Mouse (Mus musculus) ovary, postnatal 14 days (tissue): ENCODE results near the gene Pgap3.

Experiments used
- DNase-seq: peaks from one replicate; pipeline ENCODE4 v3.0.0; 2022; ENCODE audit warnings: low spot score

The Pgap3 gene

GRCm38 (mm10) chr11:98355732-98356299 lies 44.5 kb downstream of the Pgap3 start:
- peak; percentile 63 for DNase-seq

DNA sequence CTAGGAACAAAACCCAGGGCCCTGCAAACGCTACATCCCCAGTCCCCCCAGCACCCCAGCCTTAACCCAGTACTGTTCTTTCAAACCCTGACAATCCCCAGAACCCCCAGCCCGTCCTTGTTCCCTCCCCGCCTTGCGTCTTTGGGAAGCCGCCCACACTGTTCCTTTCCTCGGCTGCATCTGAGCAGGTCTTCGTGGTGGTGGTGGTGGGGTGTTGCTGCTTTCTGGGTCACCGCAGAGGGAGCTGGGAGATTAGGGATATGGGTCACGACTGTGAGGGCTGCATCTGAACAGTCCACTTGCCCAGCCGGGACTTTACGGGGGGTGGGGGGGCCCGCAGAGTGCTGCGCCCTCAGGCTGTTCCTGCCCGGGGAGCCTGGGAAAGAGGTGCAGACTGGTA lies 45.8 kb downstream of the Pgap3 start:
- no peak for DNase-seq

DNA sequence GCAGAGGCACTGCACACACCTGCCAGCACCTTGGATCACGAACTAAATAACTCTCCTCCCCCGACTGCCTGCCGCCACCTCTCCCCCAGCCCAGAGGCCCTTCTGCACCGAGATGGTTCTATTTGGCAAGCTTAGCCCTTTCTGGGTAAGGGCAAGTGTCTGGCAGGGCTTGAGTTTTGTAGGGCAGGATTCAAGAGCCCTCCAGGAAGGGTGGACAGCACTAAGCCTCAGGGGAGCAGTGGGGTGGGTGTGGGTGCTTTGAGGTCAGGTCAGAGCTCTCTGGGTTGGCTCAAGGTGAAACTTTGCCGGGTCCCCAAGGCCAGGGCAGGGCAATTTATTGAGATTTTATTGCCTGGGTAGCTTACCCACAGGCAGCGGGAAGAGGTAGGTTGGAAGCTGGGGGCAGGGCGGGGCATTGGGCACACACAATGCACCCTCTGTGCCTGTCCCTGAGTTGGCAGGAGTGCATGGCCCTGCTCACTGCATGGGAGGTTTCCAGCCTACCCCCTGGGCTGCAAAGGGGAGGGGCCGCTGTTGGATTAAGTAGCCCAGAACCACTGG lies 46.6 kb downstream of the Pgap3 start:
- DNase-seq = no peak

- DNase-seq = no peak
Measured at GRCm38 (mm10) chr11:98352272-98352990, 47.9 kb downstream of the Pgap3 start.

DNA sequence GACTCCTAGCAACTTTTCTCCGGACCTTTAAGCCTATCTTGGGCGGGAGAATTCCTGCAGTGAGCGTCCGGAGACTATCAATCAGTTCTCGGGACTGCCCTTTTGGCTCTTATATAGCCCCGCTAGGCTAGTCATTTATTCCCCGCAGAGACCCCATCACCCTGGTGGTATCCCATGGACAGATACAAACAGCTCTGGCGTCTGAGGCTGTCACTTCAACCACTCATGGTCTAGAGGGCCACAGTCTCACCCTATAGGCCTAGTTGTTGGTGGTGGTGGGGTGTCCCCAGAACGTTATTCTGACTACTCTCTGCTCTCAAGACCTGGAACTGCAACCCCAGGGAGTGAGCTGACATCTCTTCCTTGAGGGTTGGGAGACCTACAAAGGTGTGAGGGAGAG lies 51.0 kb downstream of the Pgap3 start:
- DNase-seq = no peak

DNA sequence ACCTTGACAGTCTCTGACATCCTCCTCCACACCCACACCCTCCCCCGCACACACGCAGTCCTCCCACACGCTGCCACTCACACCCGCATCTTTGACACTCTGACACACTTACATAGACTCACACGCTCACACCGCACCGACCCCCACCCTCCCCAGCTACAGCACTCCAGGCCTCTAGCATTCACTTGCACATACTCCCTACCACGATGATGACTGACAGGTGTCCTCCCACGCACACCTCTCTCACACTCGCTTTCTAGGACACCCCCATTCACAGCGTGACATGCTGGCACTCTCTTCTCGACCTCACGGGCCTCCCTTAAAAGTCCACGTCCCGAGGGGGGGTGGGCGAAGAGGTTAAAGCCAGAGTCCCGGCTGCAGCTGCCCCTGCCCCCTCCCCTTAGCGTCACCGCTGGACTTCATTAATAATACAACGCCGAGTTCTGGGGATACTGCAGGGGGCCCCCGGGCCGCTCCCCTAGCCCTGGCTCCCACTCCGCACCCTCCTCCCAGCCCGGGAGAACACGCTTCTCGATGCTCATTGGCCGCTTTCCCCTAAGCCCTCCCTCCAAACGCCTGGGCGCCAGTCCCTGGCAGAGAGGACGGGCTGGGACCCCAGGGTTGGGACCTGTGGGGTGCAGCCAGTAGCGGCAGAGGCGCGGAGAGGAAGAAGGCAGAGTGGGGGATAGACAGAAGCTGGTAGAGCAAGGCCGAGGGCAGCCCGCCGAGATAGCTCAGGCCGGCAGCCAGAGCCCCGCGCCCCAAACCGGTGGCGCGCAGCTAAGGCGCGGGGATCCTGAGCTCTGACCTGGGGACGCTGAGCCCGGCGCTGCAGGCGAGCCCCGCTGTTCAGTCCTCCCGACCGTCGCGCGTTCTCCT lies 52.0 kb downstream of the Pgap3 start, which contains the start of gene Ppp1r1b:
Ppp1r1b (plus strand) TSS at position 322 of the 879 bp plus-strand sequence.
- DNase-seq = peak; percentile 42

DNA sequence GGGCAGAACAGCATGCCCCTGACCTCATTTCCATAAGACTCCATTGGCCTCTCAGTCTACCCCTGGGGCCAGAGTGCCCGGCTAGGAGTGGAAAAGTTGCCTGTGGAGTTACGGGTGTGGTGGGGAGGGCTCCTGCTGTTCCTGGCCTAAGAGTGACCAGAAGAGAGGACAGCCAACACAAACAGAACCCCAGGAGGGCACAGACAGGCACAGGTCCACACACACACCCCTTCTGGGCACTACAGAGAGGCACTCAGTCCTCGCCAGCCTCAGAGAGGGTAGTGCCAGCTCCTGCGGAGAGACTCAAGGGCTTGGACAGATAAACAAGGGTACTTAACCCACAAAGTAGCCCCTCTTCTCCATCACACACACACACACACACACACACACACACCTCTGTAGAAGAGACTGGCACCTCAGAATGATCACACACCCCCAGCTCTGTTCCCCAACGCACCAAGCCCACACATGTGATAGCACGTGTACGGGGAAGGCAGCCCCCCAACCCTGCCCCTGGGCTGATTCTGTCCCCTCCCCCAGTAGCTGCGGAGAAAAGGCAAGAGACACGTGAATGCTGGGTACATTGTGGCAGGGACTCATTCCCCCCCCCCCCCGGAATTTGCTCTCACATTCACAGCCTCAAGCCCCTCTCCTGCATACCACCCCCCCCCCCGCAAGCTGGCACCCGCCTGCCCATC lies 52.8 kb downstream of the Pgap3 start:
- DNase-seq = no peak

GRCm38 (mm10) chr11:98346168-98346567 lies 54.1 kb downstream of the Pgap3 start:
- DNase-seq = no peak

- DNase-seq = peak; percentile 78
Measured at GRCm38 (mm10) chr11:98345253-98345652, 55.0 kb downstream of the Pgap3 start.

- peak; percentile 99 for DNase-seq
Measured at GRCm38 (mm10) chr11:98342000-98342945, 58.0 kb downstream of the Pgap3 start.

DNA sequence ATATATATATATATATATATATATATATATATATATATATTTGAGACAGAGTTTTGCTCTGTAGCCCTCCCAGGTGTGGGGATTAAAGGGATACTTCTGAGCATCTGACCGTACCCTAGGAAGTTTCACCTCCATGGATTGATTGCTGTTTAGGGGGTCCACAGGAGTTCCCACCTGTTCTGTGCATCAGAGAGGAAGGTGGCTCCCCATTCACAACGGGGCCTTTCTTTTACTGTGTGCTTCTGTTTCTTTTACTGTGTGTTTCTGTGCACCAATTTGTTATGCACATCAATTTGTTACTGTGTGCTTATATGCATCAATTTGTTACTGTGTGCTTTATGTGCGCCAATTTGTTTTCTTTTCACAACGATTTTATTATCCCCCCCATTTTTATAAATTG lies 59.1 kb downstream of the Pgap3 start:
- DNase-seq = no peak

- no peak for DNase-seq
Measured at GRCm38 (mm10) chr11:98340597-98340996, 59.7 kb downstream of the Pgap3 start.

DNA sequence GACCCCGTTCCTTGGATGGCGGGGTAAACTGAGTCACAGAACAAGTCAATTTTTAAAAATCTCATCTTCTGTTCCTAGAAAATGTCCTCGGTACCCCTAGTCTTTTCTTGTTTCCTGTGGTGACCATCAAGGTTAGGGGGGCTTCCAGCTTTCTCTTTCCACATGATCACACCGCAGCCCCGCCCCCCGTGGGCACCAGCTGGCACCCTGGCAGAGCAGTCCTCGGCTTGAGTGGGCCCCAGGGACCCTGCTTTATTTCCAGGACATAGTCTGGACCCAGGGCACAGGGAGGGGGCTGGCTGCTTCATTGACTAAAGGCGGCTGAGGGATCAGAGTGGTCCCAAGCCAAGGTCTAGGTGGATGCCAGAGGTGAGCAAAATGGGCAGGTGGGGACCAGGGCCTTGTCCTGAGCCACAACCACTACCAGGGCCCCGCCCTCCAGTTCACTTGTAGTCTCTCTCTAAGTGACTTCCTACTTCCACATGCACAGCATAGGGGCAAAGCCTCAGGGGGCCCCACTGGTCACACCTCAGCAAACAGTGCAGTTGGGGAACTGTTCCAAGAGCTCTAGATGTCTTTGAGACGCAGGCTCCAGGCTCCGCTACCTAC lies 60.5 kb downstream of the Pgap3 start:
- DNase-seq = no peak

GRCm38 (mm10) chr11:98339071-98339501 lies 61.2 kb downstream of the Pgap3 start:
- no peak for DNase-seq
